Mouse (Mus musculus) lung, postnatal 0 days (tissue): Measurements from ENCODE around the gene Tnpo2. TPM values are rescaled to one million over a fixed set of nuclear protein-coding genes. Genes with fewer than 3 reads are reported as not detected.

Experiments
- ATAC-seq: fragments of 200-750 bp; cut with Nextera tagmentation; 2 replicates; pipeline ENCODE4 v1.8.0; 2017; ENCODE audit warnings: moderate library complexity
- DNase-seq: peaks from one replicate; pipeline ENCODE4 v3.0.0-alpha.2; 2016; ENCODE audit warnings: low spot score
- H3K27ac ChIP-seq: fragments of 300-500 bp; sonication (generic); 2 replicates; pipeline ENCODE4 v1.5.1; 2014; ENCODE audit warnings: antibody characterized with exemption, mild to moderate bottlenecking, low read length, mixed read lengths
- H3K27me3 ChIP-seq: fragments of 300-500 bp; sonication (generic); replicated peaks from 2 replicates; pipeline ENCODE4 v1.6.1; 2014; ENCODE audit warnings: low read length, mixed read lengths; ENCODE audit not compliant: insufficient read depth
- H3K36me3 ChIP-seq: fragments of 300-500 bp; sonication (generic); 2 replicates; pipeline ENCODE4 v1.6.1; 2014; ENCODE audit warnings: low read length, mixed read lengths; ENCODE audit not compliant: insufficient read depth
- H3K4me1 ChIP-seq: fragments of 300-500 bp; sonication (generic); 2 replicates; pipeline ENCODE4 v1.6.1; 2014; ENCODE audit warnings: antibody characterized with exemption, low read depth, low read length, mixed read lengths; ENCODE audit not compliant: insufficient read depth
- H3K4me2 ChIP-seq: fragments of 300-500 bp; sonication (generic); replicated peaks from 2 replicates; pipeline ENCODE4 v1.6.1; 2014; ENCODE audit warnings: low read depth, mild to moderate bottlenecking, low read length, moderate library complexity, mixed read lengths
- H3K4me3 ChIP-seq: fragments of 300-500 bp; sonication (generic); 2 replicates; pipeline ENCODE4 v1.5.1; 2014; ENCODE audit warnings: low read depth, low read length
- H3K9ac ChIP-seq: fragments of 300-500 bp; sonication (generic); replicated peaks from 2 replicates; pipeline ENCODE4 v1.6.1; 2014; ENCODE audit warnings: low read depth, mild to moderate bottlenecking
- H3K9me3 ChIP-seq: fragments of 300-500 bp; sonication (generic); 2 replicates; pipeline ENCODE4 v1.6.1; 2016; ENCODE audit warnings: low read length, mixed read lengths
- CTCF ChIP-seq: IDR thresholded peaks from 2 replicates; pipeline ENCODE4 v1.5.1; 2016; ENCODE audit warnings: antibody characterized with exemption, mild to moderate bottlenecking
- EP300 ChIP-seq: IDR thresholded peaks from 2 replicates; pipeline ENCODE4 v1.6.1; 2016; ENCODE audit warnings: antibody characterized with exemption, mild to moderate bottlenecking, control low read depth
- WGBS: fragments of 180-500 bp; shearing (Covaris S2); extraction: QIAGEN DNeasy Blood & Tissue Kit; methylation state at CpG from one replicate; pipeline ENCODE4 v1.1.7; 2014; 5-methylcytosine and 5-hydroxymethylcytosine counted together
- polyA plus RNA-seq: library from polyadenylated mRNA; unstranded; fragments of >200 nt; fragmentation: Nextera tagmentation; extraction: Ambion mirVana; gene quantifications from 2 replicates; pipeline ENCODE4 v1.2.1, GENCODE M21; 2015

The Tnpo2 gene
- polyA plus RNA-seq: 16.4 and 18.0 TPM in 2 replicates

DNA sequence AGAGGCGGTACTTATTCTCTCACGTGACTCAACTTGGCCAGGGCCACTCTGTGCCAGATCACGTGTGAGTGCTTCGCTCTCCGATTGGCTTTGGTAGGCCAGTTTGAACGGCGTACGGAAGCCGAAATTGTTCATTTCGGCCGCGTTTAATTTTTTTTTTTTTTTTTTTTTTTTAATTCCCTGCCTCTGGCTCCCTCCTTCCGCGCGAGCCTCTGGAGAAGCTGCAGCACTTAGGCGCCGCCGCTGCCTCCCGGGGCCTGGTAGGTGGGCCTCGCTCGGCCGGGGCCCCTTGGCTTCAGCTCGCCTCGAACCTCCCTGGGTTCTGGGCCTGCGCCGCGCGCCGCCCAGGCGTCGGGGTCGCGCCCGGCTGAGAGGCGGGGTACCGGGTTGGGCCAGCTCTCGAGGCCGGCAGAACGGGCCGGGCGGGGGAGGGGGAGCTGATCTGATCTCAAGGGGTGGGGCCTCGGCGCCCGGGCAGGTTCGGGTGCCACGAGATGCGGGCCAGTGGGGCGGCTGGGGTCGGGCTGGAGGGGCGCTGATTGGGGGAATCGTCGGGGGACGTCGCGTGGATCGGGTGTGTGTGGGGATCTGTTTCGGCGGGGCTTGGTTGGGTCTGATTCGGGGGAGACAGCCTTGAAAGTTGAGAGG, at the start of gene Tnpo2:
TSS of gene Tnpo2 (plus strand) at position 198 of the 648 bp plus-strand sequence.
- under 1% methylated on average over 59 of the region's 59 CpGs for WGBS
- ATAC-seq (peak; percentile 94), DNase-seq (peak; percentile 99)
- Histone ChIP-seq H3K4me2 (peak within 1 kb of the TSS; percentile 96), H3K9ac (peak within 1 kb of the TSS; percentile 76), H3K4me1 (peaks cover 3% of the 10 kb centered on the region), H3K27ac (peak within 1 kb of the TSS; percentile 94), H3K9me3 (no peaks in the 10 kb centered on the region), H3K27me3 (no peaks in the 10 kb centered on the region), H3K4me3 (peak within 1 kb of the TSS; percentile 81), H3K36me3 (no peaks in the 10 kb centered on the region; the same call in 1 of the 2 replicates)
- no peak for TF ChIP-seq CTCF
- TF ChIP-seq EP300: peak; percentile 71

DNA sequence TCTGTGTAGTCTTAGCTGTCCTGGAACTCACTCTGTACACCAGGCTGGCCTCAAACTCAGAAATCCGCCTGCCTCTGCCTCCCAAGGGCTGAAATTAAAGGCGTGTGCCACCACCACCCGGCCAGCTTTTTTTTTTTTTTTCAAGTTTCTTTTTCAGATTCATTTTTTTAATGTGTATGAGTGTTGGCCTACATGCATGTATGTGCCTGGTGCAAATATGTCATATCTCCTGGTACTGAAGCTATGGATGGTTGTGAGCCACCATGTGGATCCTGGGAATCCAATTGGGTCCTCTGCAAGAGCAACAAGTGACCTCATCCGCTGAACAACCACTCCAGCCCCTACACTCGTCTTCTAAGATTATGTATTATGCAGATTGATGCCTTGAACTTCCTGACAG, 49.3 kb upstream of the Tnpo2 start:
- no peak overlapping the region for H3K27ac ChIP-seq
- H3K9me3 ChIP-seq: no peaks in the 10 kb centered on the region
- no peaks in the 10 kb centered on the region for H3K27me3 ChIP-seq
- no peak overlapping the region for H3K4me3 ChIP-seq
- no peaks in the 10 kb centered on the region for H3K36me3 ChIP-seq
- no peak for ATAC-seq
- peaks cover 38% of the 10 kb centered on the region for H3K4me1 ChIP-seq
- H3K4me2 ChIP-seq: no peak overlapping the region
- no peak for DNase-seq
- H3K9ac ChIP-seq: no peak overlapping the region
- 74% methylated on average over 5 of the region's 5 CpGs for WGBS
- no peak for TF ChIP-seq EP300
- no peak for TF ChIP-seq CTCF

- WGBS: 81% methylated on average over 2 of the region's 2 CpGs
- no peaks in the 10 kb centered on the region for H3K27me3 ChIP-seq
- TF ChIP-seq CTCF: no peak
- TF ChIP-seq EP300: no peak
Observed at GRCm38 (mm10) chr8:84987903-84988302, 48.8 kb upstream of the Tnpo2 start.

GRCm38 (mm10) chr8:84989311-84989731, 47.4 kb upstream of the Tnpo2 start:
- Histone ChIP-seq H3K36me3 (no peaks in the 10 kb centered on the region), H3K27ac (peak overlapping the region; percentile 96), H3K4me3 (peak overlapping the region; percentile 55; the same call in 1 of the 2 replicates), H3K4me2 (peak overlapping the region; percentile 92), H3K9me3 (no peaks in the 10 kb centered on the region), H3K9ac (no peak overlapping the region), H3K4me1 (peaks cover 26% of the 10 kb centered on the region), H3K27me3 (no peaks in the 10 kb centered on the region)
- 14% methylated on average over 15 of the region's 15 CpGs for WGBS
- TF ChIP-seq CTCF (no peak), EP300 (no peak)
- DNase-seq (peak; percentile 79), ATAC-seq (no peak)

More at GRCm38 (mm10) chr8:84987903-84988302, 48.8 kb upstream of the Tnpo2 start:
- Histone ChIP-seq H3K4me3 (no peak overlapping the region), H3K36me3 (no peaks in the 10 kb centered on the region), H3K4me2 (no peak overlapping the region), H3K9ac (no peak overlapping the region), H3K27ac (no peak overlapping the region), H3K9me3 (no peaks in the 10 kb centered on the region), H3K4me1 (peaks cover 34% of the 10 kb centered on the region)
- no peak for ATAC-seq
- no peak for DNase-seq

DNA sequence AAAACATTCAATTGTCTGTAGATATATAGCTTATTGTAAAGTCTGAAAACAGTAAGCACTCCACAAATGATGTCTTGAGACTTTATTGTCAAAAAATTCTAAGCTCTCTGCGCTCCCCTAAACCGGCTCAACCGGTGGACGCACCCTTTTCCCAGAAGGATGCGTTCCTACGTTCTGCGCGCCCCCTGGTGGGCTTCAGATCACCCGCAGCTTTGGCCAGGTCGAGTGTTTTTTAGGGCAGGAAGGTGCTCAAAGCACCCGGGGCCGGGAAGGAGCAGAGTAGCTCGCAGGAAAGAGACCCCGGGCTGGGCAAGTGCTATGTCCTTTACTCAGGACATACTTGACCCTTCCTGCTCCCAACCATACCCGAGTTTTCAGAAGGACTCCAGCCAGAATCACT, 46.9 kb upstream of the Tnpo2 start:
- ATAC-seq (peak; percentile 63), DNase-seq (peak; percentile 96)
- TF ChIP-seq CTCF (peak; percentile 92), EP300 (peak; percentile 78)
- H3K4me3 ChIP-seq: peak overlapping the region; percentile 55
- H3K36me3 ChIP-seq: no peaks in the 10 kb centered on the region
- H3K27me3 ChIP-seq: no peaks in the 10 kb centered on the region
- peaks cover 22% of the 10 kb centered on the region for H3K4me1 ChIP-seq
- peak overlapping the region; percentile 96 for H3K27ac ChIP-seq
- WGBS: under 1% methylated on average over 15 of the region's 15 CpGs
- H3K9ac ChIP-seq: peak overlapping the region; percentile 75
- H3K4me2 ChIP-seq: peak overlapping the region; percentile 92
- no peaks in the 10 kb centered on the region for H3K9me3 ChIP-seq

GRCm38 (mm10) chr8:84990349-84990748, 46.4 kb upstream of the Tnpo2 start, which contains the start of gene Hook2:
Gene Hook2 (plus strand): TSS chr8:84990603.
- H3K9me3 ChIP-seq: no peaks in the 10 kb centered on the region
- peak within 1 kb of the TSS; percentile 96 for H3K27ac ChIP-seq
- ATAC-seq (peak; percentile 87), DNase-seq (peak; percentile 99)
- H3K9ac ChIP-seq: peak within 1 kb of the TSS; percentile 75
- peak within 1 kb of the TSS; percentile 55 for H3K4me3 ChIP-seq
- peaks cover 17% of the 10 kb centered on the region for H3K4me1 ChIP-seq
- peak within 1 kb of the TSS; percentile 92 for H3K4me2 ChIP-seq
- H3K27me3 ChIP-seq: no peaks in the 10 kb centered on the region
- TF ChIP-seq EP300 (no peak), CTCF (peak; percentile 98)
- H3K36me3 ChIP-seq: no peaks in the 10 kb centered on the region
- 0% methylated on average over 28 of the region's 28 CpGs for WGBS
